Mouse (Mus musculus): Measurements from ENCODE around the gene Vegfa.
"Not testable (repeated sequence)": the region's sequence is repeated elsewhere in the genome, so short reads cannot be mapped to it uniquely, and the experiment has no call there.

The Vegfa gene

GRCm38 (mm10) chr17:45996921-45997444 lies 35.2 kb downstream of the Vegfa start:
- DNase-seq (ENCODE audit: low spot score): no peak

GRCm38 (mm10) chr17:45994281-45994817 lies 37.8 kb downstream of the Vegfa start:
- DNase-seq (ENCODE audit: low spot score): no peak

- DNase-seq (ENCODE audit: low spot score): no peak
Measured at GRCm38 (mm10) chr17:45986915-45987314, 45.3 kb downstream of the Vegfa start.

GRCm38 (mm10) chr17:45986374-45986773 lies 45.8 kb downstream of the Vegfa start:
- no peak for DNase-seq (ENCODE audit: low spot score)

- not testable (repeated sequence) for DNase-seq (ENCODE audit: low spot score)
Measured at GRCm38 (mm10) chr17:45983185-45983584, 49.0 kb downstream of the Vegfa start.

DNA sequence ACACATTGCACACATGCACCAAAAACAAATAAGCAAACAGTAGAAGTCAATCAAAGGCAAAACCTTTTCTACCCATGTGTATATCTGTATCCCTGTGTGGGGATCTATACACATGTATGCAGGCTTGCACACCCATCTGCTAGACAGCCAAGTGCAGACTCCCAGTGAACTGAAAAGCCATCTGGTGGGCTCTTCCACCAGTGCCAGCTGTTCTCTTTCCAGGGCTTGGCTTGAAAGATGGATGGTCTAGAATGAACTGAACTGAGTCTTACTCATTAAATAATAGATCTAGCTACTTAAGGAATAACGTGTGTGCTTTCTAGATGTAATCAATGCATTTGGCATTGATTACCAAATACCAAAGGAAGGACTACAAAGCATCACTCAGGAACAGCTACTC lies 50.3 kb downstream of the Vegfa start:
- DNase-seq (ENCODE audit: low spot score): no peak

- DNase-seq (ENCODE audit: low spot score): no peak
Measured at GRCm38 (mm10) chr17:45979025-45979805, 53.0 kb downstream of the Vegfa start.

GRCm38 (mm10) chr17:45974461-45974860 lies 57.7 kb downstream of the Vegfa start:
- no peak for DNase-seq (ENCODE audit: low spot score)

DNA sequence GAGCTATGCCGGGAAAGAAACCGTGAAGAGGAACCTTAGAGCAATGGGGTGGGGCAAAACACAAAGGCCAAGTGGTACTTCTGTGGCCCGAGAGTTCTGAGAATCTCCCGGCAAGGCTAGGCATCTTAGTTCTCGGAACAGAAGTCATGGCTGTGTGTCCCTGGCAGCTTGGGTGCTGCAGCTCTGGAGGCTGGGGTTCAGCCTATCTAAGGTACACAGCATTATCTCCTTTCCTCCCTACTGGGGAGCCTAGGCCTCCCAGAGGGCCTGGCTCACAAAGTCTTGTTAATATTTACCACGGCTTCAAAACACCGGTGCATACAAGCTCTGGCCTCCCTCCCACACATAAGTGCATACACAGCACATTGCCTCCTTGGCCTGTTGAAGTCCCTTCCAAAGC lies 59.0 kb downstream of the Vegfa start:
- no peak for DNase-seq (ENCODE audit: low spot score)

DNA sequence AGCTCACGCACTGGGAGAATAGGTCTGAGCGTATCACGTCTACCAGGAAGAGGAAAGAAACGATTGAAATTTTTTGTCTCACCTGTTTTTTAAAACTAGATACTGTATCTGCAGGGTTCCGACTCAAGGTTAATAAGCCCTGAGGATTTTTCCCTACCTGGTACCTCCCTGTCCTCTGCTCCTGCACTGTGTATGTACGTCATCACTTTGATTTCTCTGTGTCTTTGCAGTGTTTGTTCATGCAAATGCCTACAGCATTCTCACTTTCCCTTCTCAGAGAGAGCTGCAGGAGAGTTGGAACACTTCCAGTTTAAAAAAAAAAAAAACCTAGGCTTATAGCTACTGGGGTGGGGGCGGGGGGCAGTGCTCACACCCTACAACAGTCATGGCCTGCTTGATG lies 59.8 kb downstream of the Vegfa start:
- DNase-seq (ENCODE audit: low spot score): no peak

- DNase-seq (ENCODE audit: low spot score): no peak
Measured at GRCm38 (mm10) chr17:45971800-45972199, 60.4 kb downstream of the Vegfa start.

- no peak for DNase-seq (ENCODE audit: low spot score)
Measured at GRCm38 (mm10) chr17:45970741-45971550, 61.2 kb downstream of the Vegfa start.

GRCm38 (mm10) chr17:45969596-45969995 lies 62.6 kb downstream of the Vegfa start:
- no peak for DNase-seq (ENCODE audit: low spot score)

GRCm38 (mm10) chr17:45968341-45968740 lies 63.8 kb downstream of the Vegfa start:
- no peak for DNase-seq (ENCODE audit: low spot score)

Data from urinary bladder, postnatal 25 days (tissue).